Mouse (Mus musculus) macrophage (primary cell): ENCODE measurements around the gene Tm2d3. TPM values are rescaled to one million over a fixed set of nuclear protein-coding genes. Genes with fewer than 3 reads are reported as not detected.

Experiments
- H3K27ac ChIP-seq: fragments of 350-480 bp; formaldehyde crosslinking; 2 replicates; pipeline ENCODE4 v1.9.0; 2021
- H3K36me3 ChIP-seq: fragments of 350-480 bp; formaldehyde crosslinking; 2 replicates; pipeline ENCODE4 v1.9.0; 2021; ENCODE audit errors: inconsistent target
- H3K4me3 ChIP-seq: fragments of 350-480 bp; formaldehyde crosslinking; 2 replicates; pipeline ENCODE4 v1.9.0; 2021; ENCODE audit errors: inconsistent target
- H3K79me2 ChIP-seq: fragments of 350-480 bp; formaldehyde crosslinking; 2 replicates; pipeline ENCODE4 v1.9.0; 2021; ENCODE audit errors: inconsistent target
- WGBS: methylation state at CpG from one replicate; pipeline ENCODE4 v1.1.7; 2026; ENCODE audit warnings: inconsistent platforms; ENCODE audit not compliant: missing documents; 5-methylcytosine and 5-hydroxymethylcytosine counted together
- polyA plus RNA-seq: library from polyadenylated mRNA; stranded (reverse); fragments of 250-400 nt; gene quantifications from 3 replicates; pipeline ENCODE4 v1.2.4, GENCODE M21; 2018; ENCODE audit warnings: inconsistent platforms
- total RNA-seq, 78 experiments: library from RNA; depleted of rRNA; stranded (reverse); fragments of 250-400 nt; gene quantifications; 1 replicate in 9 of 78; 2 replicates in 24 of 78; 3 replicates in 43 of 78; 4 replicates in 2 of 78; pipeline ENCODE4 v1.2.4; 2018; ENCODE audit warnings: inconsistent platforms in 56 of 78

Gene Tm2d3
- 10 to 100 TPM in 9 of 26 experiments, 1 to 10 TPM in 17; 1.1 to 21.5 (median 7.7) TPM for total RNA-seq (2018; cell fraction: chromatin; rRNA removed)
- total RNA-seq (2018; cell fraction: cytosol; rRNA removed), result 10 to 100 TPM; 19.7 to 45.0 (median 33.3) TPM
- 10 to 100 TPM; 10.6 to 43.2 (median 21.9) TPM for total RNA-seq (2018; cell fraction: nucleus; rRNA removed)
- polyA plus RNA-seq, result 28.5 to 42.7 TPM (median 37.1 TPM) in 3 replicates

- Histone ChIP-seq H3K79me2 (peaks cover 12% of the 10 kb centered on the region), H3K27ac (no peak within 1 kb of the TSS), H3K4me3 (no peak within 1 kb of the TSS), H3K36me3 (no peaks in the 10 kb centered on the region)
- WGBS, result 95% methylated on average over 7 of the region's 7 CpGs
These were observed at the start of gene Tm2d3 for GRCm38 (mm10) chr7:65690869-65691268. Gene Tm2d3 (plus strand): TSS chr7:65691169.

GRCm38 (mm10) chr7:65642371-65643304 is 48.3 kb upstream of the Tm2d3 start:
- no peak overlapping the region for H3K27ac ChIP-seq
- H3K79me2 ChIP-seq, result no peaks in the 10 kb centered on the region
- H3K4me3 ChIP-seq, result no peak overlapping the region
- WGBS, result 80% methylated on average over 5 of the region's 6 CpGs
- no peaks in the 10 kb centered on the region for H3K36me3 ChIP-seq

GRCm38 (mm10) chr7:65643861-65644421 is 47.0 kb upstream of the Tm2d3 start:
- 41% methylated on average over 6 of the region's 6 CpGs for WGBS
- H3K79me2 ChIP-seq, result no peaks in the 10 kb centered on the region
- no peak overlapping the region for H3K27ac ChIP-seq
- no peaks in the 10 kb centered on the region for H3K36me3 ChIP-seq
- H3K4me3 ChIP-seq, result no peak overlapping the region

GRCm38 (mm10) chr7:65644643-65645351 is 46.2 kb upstream of the Tm2d3 start, which contains the start of gene Tarsl2:
Gene Tarsl2 (plus strand): TSS chr7:65644898.
- 1% methylated on average over 64 of the region's 64 CpGs for WGBS
- no peaks in the 10 kb centered on the region for H3K79me2 ChIP-seq
- H3K36me3 ChIP-seq, result no peaks in the 10 kb centered on the region
- peak within 1 kb of the TSS; percentile 17 for H3K4me3 ChIP-seq
- no peak within 1 kb of the TSS for H3K27ac ChIP-seq

- no peak overlapping the region for H3K27ac ChIP-seq
- WGBS, result 94% methylated on average over 8 of the region's 8 CpGs
- no peaks in the 10 kb centered on the region for H3K79me2 ChIP-seq
- no peak overlapping the region for H3K4me3 ChIP-seq
- H3K36me3 ChIP-seq, result no peaks in the 10 kb centered on the region
These were observed 45.0 kb upstream of the Tm2d3 start for GRCm38 (mm10) chr7:65645996-65646395.

- 53% methylated on average over 4 of the region's 4 CpGs for WGBS
- Histone ChIP-seq H3K4me3 (no peak overlapping the region), H3K27ac (no peak overlapping the region), H3K79me2 (no peaks in the 10 kb centered on the region), H3K36me3 (no peaks in the 10 kb centered on the region)
These were observed 40.3 kb upstream of the Tm2d3 start for GRCm38 (mm10) chr7:65650662-65651061.

GRCm38 (mm10) chr7:65657490-65658120 is 33.4 kb upstream of the Tm2d3 start:
- Histone ChIP-seq H3K36me3 (no peaks in the 10 kb centered on the region), H3K27ac (no peak overlapping the region), H3K4me3 (no peak overlapping the region), H3K79me2 (no peaks in the 10 kb centered on the region)
- 94% methylated on average over 2 of the region's 2 CpGs for WGBS

- Histone ChIP-seq H3K36me3 (no peaks in the 10 kb centered on the region), H3K27ac (no peak overlapping the region), H3K79me2 (no peaks in the 10 kb centered on the region), H3K4me3 (no peak overlapping the region)
- 94% methylated on average over 11 of the region's 11 CpGs for WGBS
These were observed 27.7 kb upstream of the Tm2d3 start for GRCm38 (mm10) chr7:65663225-65663790.

GRCm38 (mm10) chr7:65663886-65664285 is 27.1 kb upstream of the Tm2d3 start:
- WGBS, result 92% methylated on average over 14 of the region's 14 CpGs
- no peak overlapping the region for H3K27ac ChIP-seq
- H3K36me3 ChIP-seq, result no peaks in the 10 kb centered on the region

GRCm38 (mm10) chr7:65667491-65667890 is 23.5 kb upstream of the Tm2d3 start:
- no peak overlapping the region for H3K27ac ChIP-seq
- no peaks in the 10 kb centered on the region for H3K36me3 ChIP-seq
- H3K4me3 ChIP-seq, result no peak overlapping the region
- no peaks in the 10 kb centered on the region for H3K79me2 ChIP-seq
- 94% methylated on average over 6 of the region's 6 CpGs for WGBS

More at GRCm38 (mm10) chr7:65663886-65664285, 27.1 kb upstream of the Tm2d3 start:
- H3K4me3 ChIP-seq, result no peak overlapping the region
- H3K79me2 ChIP-seq, result no peaks in the 10 kb centered on the region

- Histone ChIP-seq H3K4me3 (no peak overlapping the region), H3K36me3 (no peaks in the 10 kb centered on the region), H3K27ac (no peak overlapping the region), H3K79me2 (no peaks in the 10 kb centered on the region)
- 97% methylated on average over 10 of the region's 10 CpGs for WGBS
These were observed 12.9 kb upstream of the Tm2d3 start for GRCm38 (mm10) chr7:65678050-65678449.

GRCm38 (mm10) chr7:65678900-65679595 is 11.9 kb upstream of the Tm2d3 start:
- 95% methylated on average over 7 of the region's 7 CpGs for WGBS

GRCm38 (mm10) chr7:65681166-65681565 is 9.8 kb upstream of the Tm2d3 start:
- Histone ChIP-seq H3K27ac (no peak overlapping the region), H3K4me3 (no peak overlapping the region), H3K79me2 (no peaks in the 10 kb centered on the region), H3K36me3 (no peaks in the 10 kb centered on the region)
- WGBS, result 56% methylated on average over 5 of the region's 5 CpGs

More at GRCm38 (mm10) chr7:65678900-65679595, 11.9 kb upstream of the Tm2d3 start:
- Histone ChIP-seq H3K27ac (no peak overlapping the region), H3K79me2 (no peaks in the 10 kb centered on the region), H3K4me3 (no peak overlapping the region), H3K36me3 (no peaks in the 10 kb centered on the region)
